Mouse (Mus musculus) CH12.LX (cell line): ENCODE measurements around the gene Fntb. TPM values are rescaled to one million over a fixed set of nuclear protein-coding genes. Genes with fewer than 3 reads are reported as not detected.

Experiments
- DNase-seq: peaks from one replicate; pipeline ENCODE4 v3.0.0-alpha.2; 2013; ENCODE audit errors: extremely low read depth
- H3K27ac ChIP-seq: 2 replicates; pipeline ENCODE4 v1.5.1; 2012; ENCODE audit warnings: low read depth, mild to moderate bottlenecking, control low read depth, moderate library complexity; ENCODE audit not compliant: insufficient read depth
- H3K27me3 ChIP-seq: replicated peaks from 2 replicates; pipeline ENCODE3; 2012; ENCODE audit warnings: inconsistent platforms
- H3K36me3 ChIP-seq, 2 experiments: replicated peaks in 1 of 2; 2 replicates each; pipeline versions ENCODE3 to v1.6.1; 2012; ENCODE audit warnings: inconsistent platforms in 1 of 2, low read length in 1 of 2, mild to moderate bottlenecking in 1 of 2, mixed read lengths in 1 of 2, moderate library complexity in 1 of 2; ENCODE audit not compliant: control insufficient read depth in 1 of 2, insufficient read depth in 1 of 2
- H3K4me1 ChIP-seq, 2 experiments: 2 replicates each; pipeline ENCODE4 v1.6.1; 2012; ENCODE audit warnings: inconsistent platforms in 1 of 2, moderate library complexity in 1 of 2; ENCODE audit not compliant: insufficient read depth in 2 of 2, control insufficient read depth in 1 of 2
- H3K4me2 ChIP-seq: 2 replicates; pipeline ENCODE4 v1.6.1; 2012; ENCODE audit warnings: low read depth, mild to moderate bottlenecking, control low read depth; ENCODE audit not compliant: poor library complexity, insufficient read depth, severe bottlenecking
- H3K4me3 ChIP-seq, 3 experiments: fragments of 150-350 bp in 1 of 3; sonication (generic) in 1 of 3; replicated peaks in 1 of 3; 2 replicates each; pipeline versions ENCODE3 to v1.5.1; 2011 to 2012; ENCODE audit warnings: low read depth in 2 of 3, low read length in 2 of 3, mild to moderate bottlenecking in 2 of 3, moderate library complexity in 2 of 3, control low read depth in 1 of 3, improper control_type of control experiment in 1 of 3, inconsistent platforms in 1 of 3, mixed read lengths in 1 of 3; ENCODE audit not compliant: poor library complexity in 1 of 3
- H3K79me2 ChIP-seq: replicated peaks from 2 replicates; pipeline ENCODE4 v1.6.1; 2012; ENCODE audit warnings: mild to moderate bottlenecking, moderate library complexity; ENCODE audit not compliant: control insufficient read depth, poor library complexity, insufficient read depth, severe bottlenecking; ENCODE audit errors: extremely low read depth
- H3K9ac ChIP-seq: 2 replicates; pipeline ENCODE4 v1.6.1; 2012; ENCODE audit warnings: low read depth, mild to moderate bottlenecking, control low read depth, moderate library complexity; ENCODE audit not compliant: insufficient read depth
- H3K9me3 ChIP-seq: replicated peaks from 2 replicates; pipeline ENCODE3; 2012; ENCODE audit warnings: low read length, inconsistent platforms, mixed read lengths
- CHD1 ChIP-seq: IDR thresholded peaks from 2 replicates; pipeline ENCODE4 v1.6.1; 2012; ENCODE audit warnings: low read depth, low read length, improper control_type of control experiment, inconsistent platforms
- CHD2 ChIP-seq: IDR thresholded peaks from 2 replicates; pipeline ENCODE4 v1.6.1; 2011; ENCODE audit warnings: low read length, improper control_type of control experiment
- CTCF ChIP-seq, 2 experiments: IDR thresholded peaks in 1 of 2; conservative IDR thresholded peaks in 1 of 2; 2 replicates each; pipeline ENCODE4 v1.5.1; 2011 to 2012; ENCODE audit warnings: low read depth in 2 of 2, low read length in 2 of 2, improper control_type of control experiment in 1 of 2, inconsistent platforms in 1 of 2, mild to moderate bottlenecking in 1 of 2, moderate library complexity in 1 of 2
- E2F4 ChIP-seq: IDR thresholded peaks from 2 replicates; pipeline ENCODE4 v1.6.1; 2011; ENCODE audit warnings: low read depth, low read length, improper control_type of control experiment; ENCODE audit not compliant: insufficient replicate concordance
- EP300 ChIP-seq: IDR thresholded peaks from 2 replicates; pipeline ENCODE4 v1.6.1; 2011; ENCODE audit warnings: low read length, improper control_type of control experiment
- ETS1 ChIP-seq: conservative IDR thresholded peaks from 2 replicates; pipeline ENCODE4 v1.6.1; 2012; ENCODE audit warnings: low read depth, mild to moderate bottlenecking, inconsistent platforms, low read length, improper control_type of control experiment, moderate library complexity
- GABPA ChIP-seq: IDR thresholded peaks from 2 replicates; pipeline ENCODE4 v1.6.1; 2012; ENCODE audit warnings: low read depth, low read length, improper control_type of control experiment, inconsistent platforms; ENCODE audit not compliant: insufficient replicate concordance
- HCFC1 ChIP-seq: IDR thresholded peaks from 2 replicates; pipeline ENCODE4 v1.6.1; 2012; ENCODE audit warnings: low read depth, mild to moderate bottlenecking, inconsistent platforms, low read length, improper control_type of control experiment
- IRF4 ChIP-seq: IDR thresholded peaks from 2 replicates; pipeline ENCODE4 v1.6.1; 2014; ENCODE audit warnings: low read depth, mild to moderate bottlenecking, inconsistent platforms, low read length, improper control_type of control experiment
- JUN ChIP-seq: IDR thresholded peaks from 2 replicates; pipeline ENCODE4 v1.6.1; 2011; ENCODE audit warnings: low read depth, mild to moderate bottlenecking, low read length, improper control_type of control experiment, moderate library complexity; ENCODE audit not compliant: insufficient read depth
- MAFK ChIP-seq: IDR thresholded peaks from 2 replicates; pipeline ENCODE4 v1.6.1; 2011; ENCODE audit warnings: low read length, improper control_type of control experiment; ENCODE audit not compliant: insufficient replicate concordance
- MAX ChIP-seq: IDR thresholded peaks from 2 replicates; pipeline ENCODE4 v1.6.1; 2011; ENCODE audit warnings: low read length, improper control_type of control experiment
- MAZ ChIP-seq: IDR thresholded peaks from 2 replicates; pipeline ENCODE4 v1.6.1; 2012; ENCODE audit warnings: low read depth, mild to moderate bottlenecking, inconsistent platforms, low read length, improper control_type of control experiment, moderate library complexity
- MEF2A ChIP-seq: IDR thresholded peaks from 2 replicates; pipeline ENCODE4 v1.6.1; 2014; ENCODE audit warnings: low read depth, mild to moderate bottlenecking, inconsistent platforms, low read length, improper control_type of control experiment, borderline replicate concordance
- MXI1 ChIP-seq: IDR thresholded peaks from 2 replicates; pipeline ENCODE4 v1.6.1; 2011; ENCODE audit warnings: mild to moderate bottlenecking, low read depth, low read length, improper control_type of control experiment
- MYC ChIP-seq: IDR thresholded peaks from 2 replicates; pipeline ENCODE4 v1.6.1; 2011; ENCODE audit warnings: low read depth, mild to moderate bottlenecking, improper control_type of control experiment, low read length
- NELFE ChIP-seq: IDR thresholded peaks from 2 replicates; pipeline ENCODE4 v1.6.1; 2011; ENCODE audit warnings: low read depth, low read length, improper control_type of control experiment
- NRF1 ChIP-seq: IDR thresholded peaks from 2 replicates; pipeline ENCODE4 v1.6.1; 2014; ENCODE audit warnings: low read depth, mild to moderate bottlenecking, inconsistent platforms, low read length, improper control_type of control experiment, moderate library complexity
- POLR2AphosphoS2 ChIP-seq: IDR thresholded peaks from 2 replicates; pipeline ENCODE4 v1.6.1; 2011; ENCODE audit warnings: low read depth, low read length, improper control_type of control experiment
- SMC3 ChIP-seq: IDR thresholded peaks from 2 replicates; pipeline ENCODE4 v1.6.1; 2011; ENCODE audit warnings: low read depth, low read length, improper control_type of control experiment
- TBP ChIP-seq: conservative IDR thresholded peaks from 2 replicates; pipeline ENCODE4 v1.6.1; 2011; ENCODE audit warnings: low read depth, low read length, improper control_type of control experiment
- TCF12 ChIP-seq: IDR thresholded peaks from 2 replicates; pipeline ENCODE4 v1.6.1; 2014; ENCODE audit warnings: low read depth, mild to moderate bottlenecking, inconsistent platforms, low read length, improper control_type of control experiment
- UBTF ChIP-seq: IDR thresholded peaks from 2 replicates; pipeline ENCODE4 v1.6.1; 2012; ENCODE audit warnings: low read depth, mild to moderate bottlenecking, inconsistent platforms, low read length, improper control_type of control experiment, moderate library complexity
- USF1 ChIP-seq: IDR thresholded peaks from 2 replicates; pipeline ENCODE4 v1.6.1; 2014; ENCODE audit warnings: low read depth, mild to moderate bottlenecking, inconsistent platforms, low read length, improper control_type of control experiment
- ZC3H11A ChIP-seq: IDR thresholded peaks from 2 replicates; pipeline ENCODE4 v1.6.1; 2012; ENCODE audit warnings: low read depth, mild to moderate bottlenecking, inconsistent platforms, low read length, improper control_type of control experiment
- ZKSCAN1 ChIP-seq: IDR thresholded peaks from 2 replicates; pipeline ENCODE4 v1.6.1; 2012; ENCODE audit warnings: low read depth, inconsistent platforms, low read length, improper control_type of control experiment, borderline replicate concordance
- ZMIZ1 ChIP-seq: IDR thresholded peaks from 2 replicates; pipeline ENCODE4 v1.6.1; 2012; ENCODE audit warnings: low read depth, mild to moderate bottlenecking, inconsistent platforms, low read length, improper control_type of control experiment
- ZNF384 ChIP-seq: IDR thresholded peaks from 2 replicates; pipeline ENCODE4 v1.6.1; 2012; ENCODE audit warnings: low read depth, low read length, improper control_type of control experiment, inconsistent platforms
- dilution Hi-C: fragments of 300-500 bp; cut with MboI; formaldehyde crosslinking; loops from 2 replicates; pipeline ENCODE4 v1.14.3; 2020; ENCODE audit warnings: low sequenced_read_pairs; ENCODE audit not compliant: extremely low pct_unique_long_range_greater_than_20kb, extremely low pct_ligation_motif_present
- in situ Hi-C: fragments of 300-500 bp; cut with MboI; formaldehyde crosslinking; loops from 3 replicates; pipeline ENCODE4 v1.14.3; 2019; ENCODE audit warnings: low sequenced_read_pairs, low pct_ligation_motif_present, low pct_unique_long_range_greater_than_20kb, mixed read lengths
- polyA plus RNA-seq: library from polyadenylated mRNA; unstranded; fragments of >175 nt; gene quantifications from 2 replicates; pipeline ENCODE4 v1.2.1, GENCODE M21; 2012; ENCODE audit warnings: low read depth; ENCODE audit not compliant: insufficient read length
- total RNA-seq, 2 experiments: library from RNA; depleted of rRNA; stranded (reverse); fragments of 300-350 nt in 1 of 2; fragments of >200 nt in 1 of 2; gene quantifications; 2 replicates each; pipeline ENCODE4 v1.2.3; 2012 to 2014

Gene Fntb
- total and polyA plus RNA-seq, 3 experiments = 5.6 to 19.5 (median 9.2) TPM

- no peaks in the 10 kb centered on the region for H3K79me2 ChIP-seq
- no peaks in the 10 kb centered on the region for H3K9me3 ChIP-seq
- no peak overlapping the region for H3K9ac ChIP-seq
- TF ChIP-seq ZKSCAN1 = no peak
- no peak for TF ChIP-seq GABPA
- no peak for TF ChIP-seq ETS1
- TF ChIP-seq CTCF (conservative IDR thresholded peaks at IDR 0.05 in 1 of 2, IDR thresholded peaks at IDR 0.05 in 1 of 2; ENCODE audit: low read depth in 2 of 2, low read length in 2 of 2) = no peak
- no peak for TF ChIP-seq TCF12
- no peak for TF ChIP-seq JUN
- no peak for TF ChIP-seq USF1
- TF ChIP-seq ZNF384 = no peak
- no peak for TF ChIP-seq NRF1
- no peak for TF ChIP-seq CHD2
- TF ChIP-seq MXI1 = no peak
- TF ChIP-seq ZC3H11A = no peak
- TF ChIP-seq E2F4 = no peak
- TF ChIP-seq MAFK = no peak
- no peak for TF ChIP-seq MEF2A
- TF ChIP-seq IRF4 = no peak
- no peaks in the 10 kb centered on the region for H3K27me3 ChIP-seq
- no peak overlapping the region for H3K27ac ChIP-seq
- dilution Hi-C loops (no loop called here), in situ Hi-C loops (no loop called here)
- peaks cover 8 to 49% of the 10 kb centered on the region in 2 experiments for H3K36me3 ChIP-seq
- no peak for DNase-seq
- peaks cover 10 to 12% of the 10 kb centered on the region in 2 experiments; a peak in 3 of 4 replicates for H3K4me1 ChIP-seq
- no peak overlapping the region for H3K4me2 ChIP-seq
- no peak overlapping the region for H3K4me3 ChIP-seq
These were observed 104.2 kb downstream of the Fntb start for GRCm38 (mm10) chr12:76869561-76869960.

GRCm38 (mm10) chr12:76872767-76873316 is 107.5 kb downstream of the Fntb start:
- in situ Hi-C loops = no loop called here

More at GRCm38 (mm10) chr12:76872767-76873316, 107.5 kb downstream of the Fntb start:
- H3K9ac ChIP-seq = no peak overlapping the region
- H3K79me2 ChIP-seq = no peaks in the 10 kb centered on the region
- no peak for DNase-seq
- no peaks in the 10 kb centered on the region for H3K27me3 ChIP-seq
- H3K27ac ChIP-seq = no peak overlapping the region
- no peaks in the 10 kb centered on the region for H3K9me3 ChIP-seq
- TF ChIP-seq NELFE (no peak), ZC3H11A (no peak), UBTF (no peak), POLR2AphosphoS2 (no peak), E2F4 (no peak), MYC (no peak), HCFC1 (no peak), ZMIZ1 (no peak), TBP (no peak), ZNF384 (no peak), MAFK (no peak), MEF2A (no peak), ZKSCAN1 (no peak), MAZ (no peak), CHD1 (no peak), TCF12 (no peak), SMC3 (no peak), ETS1 (no peak), EP300 (no peak), MAX (no peak)
- dilution Hi-C loops = no loop called here
- no peak overlapping the region for H3K4me3 ChIP-seq
- H3K36me3 ChIP-seq = peaks cover 9 to 60% of the 10 kb centered on the region in 2 experiments
- H3K4me2 ChIP-seq = no peak overlapping the region
- H3K4me1 ChIP-seq = peaks cover 7 to 8% of the 10 kb centered on the region in 2 experiments; a peak in 2 of 4 replicates
